Comparison of ENCODE assay signal across 13 mouse cellular contexts in genomic region chr13:116298001-116298400, GRCm38 (mm10). TPM values are rescaled to one million over a fixed set of nuclear protein-coding genes. Genes with fewer than 3 reads are reported as not detected.
DNase-seq lines count a peak whose midpoint lies in the region; ATAC-seq and TF ChIP-seq lines count a peak whose summit lies in the region.
"Had no signal": no experiment of that assay in that cellular context is flagged by ENCODE, and none has a peak within 500 bp of the region (broad histone marks: within the 10 kb centered on the region; RNA-seq: fewer than 3 reads in every experiment).

No protein-coding gene starts in this region.

- peaks cover 90% of the 10 kb centered on the region for H3K27me3 ChIP-seq in forebrain, postnatal 0 days (ENCODE audit: insufficient read depth, low read length)
- H3K27me3 ChIP-seq in forebrain, embryonic 10.5 days (ENCODE audit: poor library complexity, severe bottlenecking): peaks cover 100% of the 10 kb centered on the region
- H3K27me3 ChIP-seq in liver, embryonic 11.5 days (replicated peaks; ENCODE audit: control insufficient read depth, insufficient read depth, low read length): peaks cover 88% of the 10 kb centered on the region
- peaks cover 42% of the 10 kb centered on the region for H3K27me3 ChIP-seq in embryonic facial prominence, embryonic 11.5 days (ENCODE audit: control insufficient read depth, insufficient read depth, low read length)
- peaks cover 80% of the 10 kb centered on the region for H3K27me3 ChIP-seq in neural tube, embryonic 14.5 days (ENCODE audit: control insufficient read depth, insufficient read depth, low read length)

- 0 out of 2 replicates have a peak overlapping the region, but pooled peaks have one; percentile 6 for H3K4me3 ChIP-seq in forebrain, postnatal 0 days (ENCODE audit: low read depth, low read length)
- no peak overlapping the region for H3K4me3 ChIP-seq in forebrain, embryonic 10.5 days
- no peak overlapping the region for H3K4me3 ChIP-seq in liver, embryonic 11.5 days (ENCODE audit: low read depth, low read length)
- no peak overlapping the region for H3K4me3 ChIP-seq in embryonic facial prominence, embryonic 11.5 days (ENCODE audit: low read depth, low read length)
- no peak overlapping the region for H3K4me3 ChIP-seq in neural tube, embryonic 14.5 days (ENCODE audit: low read depth, low read length)

- no peaks in the 10 kb centered on the region for H3K9me3 ChIP-seq in forebrain, postnatal 0 days (ENCODE audit: low read length)
- H3K9me3 ChIP-seq in forebrain, embryonic 10.5 days: no peaks in the 10 kb centered on the region
- H3K9me3 ChIP-seq in liver, embryonic 11.5 days (ENCODE audit: control insufficient read depth, low read length): no peaks in the 10 kb centered on the region
- H3K9me3 ChIP-seq in embryonic facial prominence, embryonic 11.5 days (replicated peaks; ENCODE audit: control insufficient read depth, low read length): no peaks in the 10 kb centered on the region
- no peaks in the 10 kb centered on the region for H3K9me3 ChIP-seq in neural tube, embryonic 14.5 days (ENCODE audit: control insufficient read depth, low read length)
- H3K9me3 ChIP-seq: liver, embryonic 12.5 days had no signal

- H3K9ac ChIP-seq in forebrain, postnatal 0 days: no peak overlapping the region
- H3K9ac ChIP-seq in liver, embryonic 11.5 days (ENCODE audit: low read depth, low read length): no peak overlapping the region
- no peak overlapping the region for H3K9ac ChIP-seq in embryonic facial prominence, embryonic 11.5 days (replicated peaks; ENCODE audit: low read length)
- H3K9ac ChIP-seq in neural tube, embryonic 14.5 days (replicated peaks; ENCODE audit: low read depth, low read length): no peak overlapping the region
- H3K9ac ChIP-seq: liver, embryonic 12.5 days had no signal

- peak overlapping the region; percentile 20; the same call in 1 of the 2 replicates for H3K4me2 ChIP-seq in forebrain, postnatal 0 days (ENCODE audit: low read depth)
- peak overlapping the region; percentile 29; the same call in 1 of the 2 replicates for H3K4me2 ChIP-seq in liver, embryonic 11.5 days
- H3K4me2 ChIP-seq in embryonic facial prominence, embryonic 11.5 days (ENCODE audit: low read depth, low read length): no peak overlapping the region
- H3K4me2 ChIP-seq in neural tube, embryonic 14.5 days (ENCODE audit: low read depth, low read length): peak overlapping the region; percentile 23; the same call in 1 of the 2 replicates

- TF ChIP-seq CTCF in forebrain, postnatal 0 days (IDR thresholded peaks at IDR 0.05; ENCODE audit: low read depth): no peak

- no peak overlapping the region for H3K27ac ChIP-seq in forebrain, postnatal 0 days (ENCODE audit: low read depth, low read length)
- no peak overlapping the region for H3K27ac ChIP-seq in forebrain, embryonic 10.5 days
- H3K27ac ChIP-seq in liver, embryonic 11.5 days (ENCODE audit: low read depth, low read length): no peak overlapping the region
- no peak overlapping the region for H3K27ac ChIP-seq in embryonic facial prominence, embryonic 11.5 days (replicated peaks; ENCODE audit: low read depth, low read length)
- H3K27ac ChIP-seq in neural tube, embryonic 14.5 days (ENCODE audit: low read depth, low read length): no peak overlapping the region
- H3K27ac ChIP-seq: liver, embryonic 12.5 days had no signal

- peaks cover under 1% of the 10 kb centered on the region; the same call in 1 of the 2 replicates for H3K4me1 ChIP-seq in forebrain, postnatal 0 days (ENCODE audit: insufficient read depth)
- peaks cover 31% of the 10 kb centered on the region for H3K4me1 ChIP-seq in forebrain, embryonic 10.5 days
- H3K4me1 ChIP-seq in liver, embryonic 11.5 days (replicated peaks; ENCODE audit: control insufficient read depth, insufficient read depth, low read length): 0 out of 2 replicates have a peak, but pooled peaks cover 3% of the 10 kb centered on the region
- peaks cover 2% of the 10 kb centered on the region; the same call in 1 of the 2 replicates for H3K4me1 ChIP-seq in embryonic facial prominence, embryonic 11.5 days (ENCODE audit: control insufficient read depth, insufficient read depth, low read length)
- no peaks in the 10 kb centered on the region for H3K4me1 ChIP-seq in neural tube, embryonic 14.5 days (ENCODE audit: control insufficient read depth, insufficient read depth, low read length)
- H3K4me1 ChIP-seq: liver, embryonic 12.5 days had no signal

- peak; percentile 53 for DNase-seq in forebrain, postnatal 0 days
- DNase-seq in forebrain, embryonic 10.5 days (ENCODE audit: extremely low spot score, low spot score): no peak
- no peak for DNase-seq in liver, embryonic 11.5 days (ENCODE audit: low spot score)
- DNase-seq in liver: no peak
- DNase-seq in embryonic facial prominence, embryonic 11.5 days (ENCODE audit: low spot score): peak; percentile 19
- no peak for DNase-seq in urinary bladder, postnatal 14 days (ENCODE audit: low spot score)
- DNase-seq: B cell, adult 2 months; thymus, adult 2 months had no signal

- 5% methylated on average over 8 of the region's 8 CpGs for WGBS in forebrain, postnatal 0 days
- WGBS in forebrain, embryonic 10.5 days: 3% methylated on average over 8 of the region's 8 CpGs
- WGBS in liver, embryonic 11.5 days: 7% methylated on average over 8 of the region's 8 CpGs
- WGBS in embryonic facial prominence, embryonic 11.5 days: 3% methylated on average over 8 of the region's 8 CpGs
- 2% methylated on average over 8 of the region's 8 CpGs for WGBS in neural tube, embryonic 14.5 days

- H3K36me3 ChIP-seq in forebrain, postnatal 0 days (ENCODE audit: insufficient read depth): no peaks in the 10 kb centered on the region
- no peaks in the 10 kb centered on the region for H3K36me3 ChIP-seq in forebrain, embryonic 10.5 days (replicated peaks)
- no peaks in the 10 kb centered on the region for H3K36me3 ChIP-seq in liver, embryonic 11.5 days (ENCODE audit: control insufficient read depth, insufficient read depth, low read length)
- H3K36me3 ChIP-seq in embryonic facial prominence, embryonic 11.5 days (replicated peaks; ENCODE audit: control insufficient read depth, insufficient read depth, low read depth, low read length): no peaks in the 10 kb centered on the region
- no peaks in the 10 kb centered on the region for H3K36me3 ChIP-seq in neural tube, embryonic 14.5 days (ENCODE audit: control insufficient read depth, insufficient read depth, low read length)
- H3K36me3 ChIP-seq: liver, embryonic 12.5 days had no signal

- ATAC-seq in forebrain, postnatal 0 days: no peak
- no peak for ATAC-seq in liver, embryonic 11.5 days (replicated peaks; ENCODE audit: low FRiP score)
- no peak for ATAC-seq in embryonic facial prominence, embryonic 11.5 days (replicated peaks; ENCODE audit: insufficient number of reproducible peaks, low FRiP score, low TSS enrichment, low read depth)
- ATAC-seq in neural tube, embryonic 14.5 days (ENCODE audit: low read depth): no peak
- ATAC-seq in monocyte, adult 5-6 weeks (replicated peaks; ENCODE audit: insufficient number of reproducible peaks, low FRiP score, low TSS enrichment, poor library complexity, severe bottlenecking): no peak

RNA-seq across cellular contexts. Expression of gene Isl1, which starts 11.5 kb away (rescaled TPM):
- total RNA-seq in forebrain, postnatal 0 days (2014; rRNA removed): 54.9 and 62.9 TPM in 2 replicates
- 39.5 and 46.5 TPM in 2 replicates for polyA plus RNA-seq in forebrain, postnatal 0 days (2015; fragmentation: Nextera tagmentation; extraction: Ambion mirVana)
- 9.5 and 9.6 TPM in 2 replicates for polyA plus RNA-seq in forebrain, embryonic 10.5 days (2016; fragmentation: Nextera tagmentation; extraction: Ambion mirVana)
- polyA plus RNA-seq in liver, embryonic 11.5 days (2014; fragmentation: Nextera tagmentation; extraction: Ambion mirVana): 6.2 and 8.6 TPM in 2 replicates
- 58.0 and 73.1 TPM in 2 replicates for polyA plus RNA-seq in embryonic facial prominence, embryonic 11.5 days (2014; fragmentation: Nextera tagmentation; extraction: Ambion mirVana)
- polyA plus RNA-seq in neural tube, embryonic 14.5 days (2014; fragmentation: Nextera tagmentation; extraction: Ambion mirVana): 30.4 and 85.9 TPM in 2 replicates
- not detected in 3 replicates for total RNA-seq in monocyte, adult 5-6 weeks (2017)
- total RNA-seq: hematopoietic stem cell, adult 5-6 weeks; megakaryocyte-erythroid progenitor cell, adult 5-6 weeks had no signal

Comparison
In these comparisons a context has a peak if more than half of its experiments do, and no peak if none do; other contexts are left out.
1. DNase-seq: peak in forebrain, postnatal 0 days (single experiment) and embryonic facial prominence, embryonic 11.5 days (single experiment); none in forebrain, embryonic 10.5 days (single experiment), liver, embryonic 11.5 days (single experiment), liver (single experiment) and urinary bladder, postnatal 14 days (single experiment).